Mouse (Mus musculus) liver, postnatal 0 days (tissue): ENCODE data around the gene Lzts3. TPM values are rescaled to one million over a fixed set of nuclear protein-coding genes. Genes with fewer than 3 reads are reported as not detected.

Source experiments
- ATAC-seq: fragments of 200-750 bp; cut with Nextera tagmentation; 2 replicates; pipeline ENCODE4 v1.8.0; 2017; ENCODE audit warnings: mild to moderate bottlenecking, moderate library complexity
- DNase-seq: peaks from one replicate; pipeline ENCODE4 v3.0.0-alpha.2; 2016
- H3K27ac ChIP-seq: fragments of 300-500 bp; sonication (generic); 2 replicates; pipeline ENCODE4 v1.5.1; 2014; ENCODE audit warnings: antibody characterized with exemption, moderate library complexity, mild to moderate bottlenecking, low read depth
- H3K27me3 ChIP-seq: fragments of 300-500 bp; sonication (generic); 2 replicates; pipeline ENCODE4 v1.6.1; 2014; ENCODE audit warnings: low read length, control low read depth, mixed read lengths; ENCODE audit not compliant: insufficient read depth
- H3K36me3 ChIP-seq: fragments of 300-500 bp; sonication (generic); replicated peaks from 2 replicates; pipeline ENCODE4 v1.6.1; 2014; ENCODE audit warnings: mild to moderate bottlenecking, control low read depth, low read length, moderate library complexity, mixed read lengths; ENCODE audit not compliant: insufficient read depth
- H3K4me1 ChIP-seq: fragments of 300-500 bp; sonication (generic); 2 replicates; pipeline ENCODE4 v1.6.1; 2014; ENCODE audit warnings: antibody characterized with exemption, mild to moderate bottlenecking, control low read depth; ENCODE audit not compliant: insufficient read depth
- H3K4me2 ChIP-seq: fragments of 300-500 bp; sonication (generic); 2 replicates; pipeline ENCODE4 v1.6.1; 2014; ENCODE audit warnings: low read depth, mild to moderate bottlenecking, low read length, moderate library complexity, mixed read lengths
- H3K4me3 ChIP-seq: fragments of 300-500 bp; sonication (generic); 2 replicates; pipeline ENCODE4 v1.5.1; 2014; ENCODE audit warnings: low read depth, low read length
- H3K9ac ChIP-seq: fragments of 300-500 bp; sonication (generic); replicated peaks from 2 replicates; pipeline ENCODE4 v1.6.1; 2014; ENCODE audit warnings: mild to moderate bottlenecking, moderate library complexity
- H3K9me3 ChIP-seq: fragments of 300-500 bp; sonication (generic); 2 replicates; pipeline ENCODE4 v1.6.1; 2016; ENCODE audit warnings: mild to moderate bottlenecking, control low read depth, low read length, mixed read lengths
- CTCF ChIP-seq: sonication (generic); IDR thresholded peaks from 2 replicates; pipeline ENCODE4 v1.5.1; 2016; ENCODE audit warnings: antibody characterized with exemption, low read depth
- EP300 ChIP-seq: IDR thresholded peaks from 2 replicates; pipeline ENCODE4 v1.6.1; 2016; ENCODE audit warnings: antibody characterized with exemption, low read depth, mild to moderate bottlenecking
- WGBS: fragments of 180-500 bp; shearing (Covaris S2); extraction: QIAGEN DNeasy Blood & Tissue Kit; methylation state at CpG from one replicate; pipeline ENCODE4 v1.1.7; 2014; ENCODE audit not compliant: insufficient replicate concordance; 5-methylcytosine and 5-hydroxymethylcytosine counted together
- polyA plus RNA-seq: library from polyadenylated mRNA; unstranded; fragments of >200 nt; fragmentation: Nextera tagmentation; extraction: Ambion mirVana; gene quantifications from 2 replicates; pipeline ENCODE4 v1.2.1, GENCODE M21; 2015

The Lzts3 gene
- 1.2 TPM in 2 replicates for polyA plus RNA-seq

DNA sequence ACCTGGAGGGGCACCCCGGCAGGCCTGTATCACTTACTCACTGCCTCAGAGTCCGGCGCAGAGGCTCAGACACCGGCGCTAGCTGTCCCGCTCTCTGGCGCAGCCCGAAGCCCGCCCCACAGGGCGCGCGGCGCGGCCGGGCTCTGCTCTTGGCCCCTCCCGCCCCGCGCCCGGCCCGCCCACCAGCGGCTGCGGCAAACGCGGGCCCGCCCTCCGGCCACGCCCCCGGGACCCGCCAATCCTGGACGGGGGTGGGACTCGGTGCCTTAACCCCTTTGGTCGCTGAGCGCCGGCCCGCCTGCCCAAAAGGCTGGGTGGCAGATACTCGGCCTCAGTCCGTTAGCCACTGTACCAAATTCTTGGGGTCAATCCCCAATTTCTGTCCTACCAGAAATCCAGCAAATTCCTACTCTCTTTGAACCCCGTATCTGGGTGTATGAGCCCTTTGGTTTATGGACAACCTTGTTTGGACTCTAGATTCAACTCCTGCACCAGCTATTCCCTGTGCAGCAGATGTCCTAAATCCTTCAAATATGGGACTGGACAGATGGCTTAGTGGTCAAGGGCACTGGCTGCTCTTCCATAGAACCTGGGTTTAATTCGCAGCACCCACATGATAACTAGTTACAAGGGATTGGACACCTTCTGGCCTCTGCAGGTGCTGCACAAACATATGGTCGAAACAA lies at the start of gene Lzts3:
Lzts3 (minus strand) TSS at position 120 of the 686 bp plus-strand sequence.
- Histone ChIP-seq H3K9me3 (no peaks in the 10 kb centered on the region), H3K4me2 (peak within 1 kb of the TSS; percentile 100), H3K36me3 (no peaks in the 10 kb centered on the region), H3K4me1 (peaks cover 16% of the 10 kb centered on the region), H3K4me3 (peak within 1 kb of the TSS; percentile 72), H3K27ac (peak within 1 kb of the TSS; percentile 74), H3K27me3 (peaks cover 3% of the 10 kb centered on the region; the same call in 1 of the 2 replicates), H3K9ac (peak within 1 kb of the TSS; percentile 70)
- TF ChIP-seq CTCF, result no peak
- TF ChIP-seq EP300, result no peak
- ATAC-seq (peak; percentile 96), DNase-seq (peak; percentile 96)
- 4% methylated on average over 35 of the region's 40 CpGs for WGBS

DNA sequence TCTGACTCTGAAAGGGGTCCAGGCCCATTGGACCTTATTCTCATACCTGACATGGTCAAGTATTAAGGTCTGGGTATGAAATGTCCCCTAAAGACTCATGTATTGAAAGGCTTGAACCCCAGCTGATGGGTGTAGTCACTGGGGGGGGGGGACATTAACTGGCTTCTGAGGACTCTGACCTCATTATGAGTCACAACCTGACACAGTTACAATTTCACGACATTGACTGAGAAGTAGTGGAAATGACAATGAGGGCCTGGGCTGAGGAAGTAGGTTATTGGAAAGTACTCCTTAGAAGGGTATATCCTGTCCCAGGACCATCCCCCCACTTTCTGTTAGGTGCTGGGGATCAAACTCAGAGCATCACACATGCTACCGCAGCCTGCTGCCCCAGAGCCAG lies 46.4 kb upstream of the Lzts3 start:
- H3K4me2 ChIP-seq, result no peak overlapping the region
- WGBS, result 54% methylated on average over 2 of the region's 2 CpGs
- H3K27ac ChIP-seq, result no peak overlapping the region
- no peak for TF ChIP-seq EP300
- no peak for TF ChIP-seq CTCF
- ATAC-seq, result no peak
- no peak for DNase-seq
- no peaks in the 10 kb centered on the region for H3K4me1 ChIP-seq
- no peak overlapping the region for H3K4me3 ChIP-seq
- H3K9me3 ChIP-seq, result no peaks in the 10 kb centered on the region
- H3K36me3 ChIP-seq, result no peaks in the 10 kb centered on the region
- H3K27me3 ChIP-seq, result no peaks in the 10 kb centered on the region
- H3K9ac ChIP-seq, result no peak overlapping the region

- H3K27me3 ChIP-seq, result no peaks in the 10 kb centered on the region
- no peak overlapping the region for H3K27ac ChIP-seq
- 86% methylated on average over 9 of the region's 9 CpGs for WGBS
- no peaks in the 10 kb centered on the region for H3K9me3 ChIP-seq
- H3K4me2 ChIP-seq, result no peak overlapping the region
- TF ChIP-seq CTCF (no peak), EP300 (no peak)
- no peaks in the 10 kb centered on the region for H3K4me1 ChIP-seq
- H3K36me3 ChIP-seq, result peaks cover 11% of the 10 kb centered on the region
- no peak for ATAC-seq
- DNase-seq, result no peak
- H3K4me3 ChIP-seq, result no peak overlapping the region
- H3K9ac ChIP-seq, result no peak overlapping the region
Observed at GRCm38 (mm10) chr2:130685426-130685825, 42.8 kb upstream of the Lzts3 start.

GRCm38 (mm10) chr2:130681531-130681930 lies 38.9 kb upstream of the Lzts3 start:
- 82% methylated on average over 3 of the region's 3 CpGs for WGBS
- ATAC-seq (no peak), DNase-seq (no peak)
- no peaks in the 10 kb centered on the region for H3K4me1 ChIP-seq
- peaks cover 45% of the 10 kb centered on the region for H3K36me3 ChIP-seq
- H3K9ac ChIP-seq, result no peak overlapping the region
- no peaks in the 10 kb centered on the region for H3K9me3 ChIP-seq
- H3K4me2 ChIP-seq, result no peak overlapping the region
- no peak overlapping the region for H3K27ac ChIP-seq
- H3K4me3 ChIP-seq, result no peak overlapping the region
- H3K27me3 ChIP-seq, result no peaks in the 10 kb centered on the region
- TF ChIP-seq CTCF (no peak), EP300 (no peak)

DNA sequence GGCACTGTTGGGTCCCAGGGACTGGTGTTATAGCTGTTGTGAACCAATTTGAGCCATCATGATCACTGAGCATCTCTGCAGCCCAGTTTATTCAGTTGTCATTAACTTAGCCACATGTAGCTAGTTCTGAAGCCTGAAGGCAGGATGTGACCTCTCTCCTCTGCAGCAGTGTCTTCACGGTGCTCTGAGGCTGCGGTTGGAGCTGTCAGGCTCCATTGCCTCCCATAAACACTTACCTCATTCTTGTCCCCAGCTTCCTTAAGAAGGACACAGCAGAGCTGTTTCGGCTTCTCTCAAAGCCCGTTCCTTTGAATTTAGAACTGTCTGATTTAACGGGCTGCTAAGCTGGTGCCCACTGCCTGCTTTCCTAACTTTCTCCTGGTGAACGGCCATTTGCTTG lies 37.3 kb upstream of the Lzts3 start:
- Histone ChIP-seq H3K9me3 (no peaks in the 10 kb centered on the region), H3K4me2 (no peak overlapping the region), H3K4me1 (no peaks in the 10 kb centered on the region), H3K36me3 (peaks cover 61% of the 10 kb centered on the region), H3K27me3 (no peaks in the 10 kb centered on the region), H3K9ac (no peak overlapping the region), H3K4me3 (no peak overlapping the region), H3K27ac (no peak overlapping the region)
- no peak for DNase-seq
- no peak for ATAC-seq
- WGBS, result 83% methylated on average over 6 of the region's 6 CpGs
- TF ChIP-seq CTCF, result no peak
- TF ChIP-seq EP300, result no peak

DNA sequence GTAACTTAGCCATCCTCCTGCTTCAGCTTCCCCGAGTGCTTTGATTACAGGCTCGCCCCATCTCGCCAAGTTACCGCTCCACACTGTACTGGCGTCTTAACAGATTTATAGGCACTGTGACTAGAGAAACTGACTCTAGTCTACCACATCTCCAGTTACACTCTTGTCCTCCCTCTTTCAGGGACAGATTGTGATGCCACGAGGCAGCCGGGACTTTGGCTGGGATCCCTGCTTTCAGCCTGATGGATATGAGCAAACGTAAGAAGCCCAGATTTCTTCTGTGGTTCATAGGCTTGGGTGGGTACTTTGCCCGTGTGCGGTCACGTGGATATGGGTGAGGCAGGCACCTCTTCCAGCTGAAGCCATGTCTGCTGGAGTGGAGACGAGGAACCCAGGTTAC lies 36.6 kb upstream of the Lzts3 start:
- no peaks in the 10 kb centered on the region for H3K9me3 ChIP-seq
- no peak overlapping the region for H3K4me2 ChIP-seq
- no peaks in the 10 kb centered on the region for H3K4me1 ChIP-seq
- no peak overlapping the region for H3K9ac ChIP-seq
- 91% methylated on average over 12 of the region's 12 CpGs for WGBS
- no peak for DNase-seq
- H3K27me3 ChIP-seq, result no peaks in the 10 kb centered on the region
- no peak overlapping the region for H3K27ac ChIP-seq
- no peak for ATAC-seq
- TF ChIP-seq CTCF (no peak), EP300 (no peak)
- no peak overlapping the region for H3K4me3 ChIP-seq
- peaks cover 66% of the 10 kb centered on the region for H3K36me3 ChIP-seq

DNA sequence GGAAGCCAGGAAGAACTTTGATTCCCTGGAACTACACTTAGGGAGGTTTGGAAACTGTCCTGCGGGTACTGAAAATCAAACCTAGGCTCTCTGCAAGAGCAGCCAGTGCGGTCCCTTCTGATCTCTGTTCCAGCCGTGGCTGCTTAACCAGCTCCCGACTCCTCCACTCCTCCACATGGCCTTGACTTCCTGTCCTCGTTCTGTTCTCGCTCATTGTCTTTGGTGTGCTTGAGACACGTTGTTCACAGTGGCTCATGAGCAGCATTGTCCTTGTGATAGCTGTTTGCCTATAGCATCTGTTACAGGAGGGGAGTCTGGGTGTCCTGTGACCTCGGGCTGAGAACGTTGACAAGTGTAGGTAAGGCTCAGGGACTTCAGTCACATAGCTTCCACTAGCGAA lies 34.6 kb upstream of the Lzts3 start:
- Histone ChIP-seq H3K4me2 (no peak overlapping the region), H3K36me3 (peaks cover 82% of the 10 kb centered on the region), H3K27me3 (no peaks in the 10 kb centered on the region), H3K9ac (no peak overlapping the region), H3K4me3 (no peak overlapping the region), H3K4me1 (no peaks in the 10 kb centered on the region), H3K27ac (no peak overlapping the region), H3K9me3 (no peaks in the 10 kb centered on the region)
- DNase-seq, result no peak
- no peak for TF ChIP-seq CTCF
- no peak for TF ChIP-seq EP300
- 82% methylated on average over 10 of the region's 10 CpGs for WGBS
- ATAC-seq, result no peak
